Mouse (Mus musculus) urinary bladder, postnatal 4 days (tissue): ENCODE data around the gene Trpt1.
"Not testable (repeated sequence)": the region's sequence is repeated elsewhere in the genome, so short reads cannot be mapped to it uniquely, and the experiment has no call there.

Experiments
- DNase-seq, 2 experiments: peaks; one replicate each; pipeline ENCODE4 v3.0.0; 2021 to 2022; ENCODE audit warnings: low spot score in 2 of 2

Trpt1 gene

GRCm38 (mm10) chr19:6974211-6975205 is 21.4 kb upstream of the Trpt1 start, which contains the start of gene Ppp1r14b:
Gene Ppp1r14b, plus strand, starts transcription at chr19:6974968.
- DNase-seq = peak; percentile 77 to 89

- DNase-seq = peak in 1 of 2 experiments; percentile 59
These were observed 20.1 kb upstream of the Trpt1 start, which contains the start of gene Plcb3 for GRCm38 (mm10) chr19:6975537-6976521. Gene Plcb3, minus strand, starts transcription at chr19:6976470.

GRCm38 (mm10) chr19:6977759-6978638 is 17.9 kb upstream of the Trpt1 start:
- DNase-seq = no peak

GRCm38 (mm10) chr19:6978639-6978974 is 17.3 kb upstream of the Trpt1 start:
- no peak for DNase-seq

- DNase-seq = no peak
These were observed 16.9 kb upstream of the Trpt1 start for GRCm38 (mm10) chr19:6979001-6979479.

GRCm38 (mm10) chr19:6979486-6980380 is 16.2 kb upstream of the Trpt1 start:
- peak; percentile 99 to 100 for DNase-seq

GRCm38 (mm10) chr19:6980381-6981093 is 15.4 kb upstream of the Trpt1 start, which contains the start of gene Fkbp2:
Gene Fkbp2, minus strand, starts transcription at chr19:6980501.
- peak; percentile 98 for DNase-seq

GRCm38 (mm10) chr19:6981465-6981864 is 14.5 kb upstream of the Trpt1 start:
- DNase-seq = no peak

GRCm38 (mm10) chr19:6983621-6984020 is 12.3 kb upstream of the Trpt1 start:
- no peak for DNase-seq

GRCm38 (mm10) chr19:6985300-6985699 is 10.6 kb upstream of the Trpt1 start:
- DNase-seq = no peak

GRCm38 (mm10) chr19:6985951-6986708 is 9.8 kb upstream of the Trpt1 start:
- no peak for DNase-seq

- DNase-seq = peak; percentile 68 to 69
These were observed 8.6 kb upstream of the Trpt1 start, which contains the start of gene Vegfb for GRCm38 (mm10) chr19:6987061-6987903. Gene Vegfb, minus strand, starts transcription at chr19:6987651.

GRCm38 (mm10) chr19:6987904-6988285 is 8.0 kb upstream of the Trpt1 start:
- DNase-seq = no peak

GRCm38 (mm10) chr19:6989251-6989650 is 6.7 kb upstream of the Trpt1 start:
- no peak for DNase-seq

- DNase-seq = no peak
These were observed 5.2 kb upstream of the Trpt1 start for GRCm38 (mm10) chr19:6990712-6991111.

GRCm38 (mm10) chr19:6991166-6991565 is 4.8 kb upstream of the Trpt1 start:
- DNase-seq = not testable (repeated sequence)
